Mouse (Mus musculus): ENCODE measurements around the gene Stk11. TPM values are rescaled to one million over a fixed set of nuclear protein-coding genes. Genes with fewer than 3 reads are reported as not detected.

Stk11 gene
- 13.1 and 20.8 TPM in 2 replicates for polyA plus RNA-seq (2021; fragmentation: Nextera tagmentation)
- long read RNA-seq, experiment 1, transcript Stk11-201 (10 exons, 2,566 nt), result major isoform, 47 of 63 reads
- long read RNA-seq, experiment 1, partial matches to known transcripts, result 3 of 63 reads
- long read RNA-seq, experiment 1, other reads (novel, unspliced or antisense), result 11 of 63 reads
- long read RNA-seq, experiment 2, transcript Stk11-201 (10 exons, 2,566 nt), result major isoform, 7 of 28 reads
- long read RNA-seq, experiment 2, partial matches to known transcripts, result 15 of 28 reads
- long read RNA-seq, experiment 2, other reads (novel, unspliced or antisense), result 4 of 28 reads

DNA sequence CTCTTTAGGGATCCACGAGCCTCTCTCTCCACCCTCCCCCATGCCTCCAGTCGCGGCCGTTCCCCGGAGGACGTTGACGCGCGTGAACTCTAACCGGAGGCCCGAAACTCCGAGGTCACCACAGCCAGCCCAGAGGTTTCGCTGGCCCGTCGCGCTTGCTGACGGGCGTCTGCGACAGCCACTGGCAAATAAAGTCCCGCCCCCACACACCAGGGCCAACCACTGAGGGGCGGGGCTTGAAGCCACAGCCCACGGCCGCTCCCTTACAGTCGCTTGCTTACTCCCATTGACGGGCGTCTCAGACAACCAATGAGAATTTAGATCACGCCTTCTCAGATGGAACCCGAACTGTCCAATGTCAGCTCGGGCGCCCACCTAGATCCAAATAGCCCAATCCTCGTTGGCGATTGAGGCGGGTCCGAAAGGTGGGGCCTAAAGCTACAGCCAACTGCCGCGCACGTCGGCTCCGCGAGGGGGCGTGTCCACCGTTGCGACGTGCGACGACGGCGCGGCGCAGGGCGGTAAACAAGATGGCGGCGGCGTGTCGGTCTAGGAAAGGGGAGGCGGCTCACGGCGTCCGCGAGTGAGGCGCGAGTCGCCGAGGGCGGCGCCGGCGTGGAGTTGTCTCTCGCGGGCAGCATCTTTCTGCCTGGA lies at the start of gene Stk11:
Gene Stk11, plus strand, starts transcription at position 514 of the 654 bp plus-strand sequence.

DNA sequence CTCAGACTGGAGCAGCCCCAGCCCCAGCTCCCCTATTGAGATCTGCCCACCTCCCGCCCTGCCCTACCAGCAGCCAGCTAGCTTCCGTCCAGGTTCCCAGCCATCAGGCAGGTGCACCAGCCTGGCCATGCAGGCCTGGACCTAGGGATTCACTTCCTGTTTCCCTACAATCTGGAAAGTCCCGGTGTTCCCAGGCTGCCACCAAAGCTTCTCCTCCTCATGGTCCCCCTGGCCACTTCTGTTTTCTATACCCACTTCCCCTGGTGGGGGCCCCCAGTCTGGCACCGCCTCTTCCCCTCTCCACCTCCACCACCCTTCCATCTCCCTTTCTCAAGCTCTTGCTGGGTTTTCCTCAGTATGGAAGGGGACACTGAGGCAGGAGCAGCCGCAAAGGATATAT lies 10.1 kb upstream of the Stk11 start, which contains the start of gene Sbno2:
Gene Sbno2, minus strand, starts transcription at position 112 of the 400 bp plus-strand sequence.

DNA sequence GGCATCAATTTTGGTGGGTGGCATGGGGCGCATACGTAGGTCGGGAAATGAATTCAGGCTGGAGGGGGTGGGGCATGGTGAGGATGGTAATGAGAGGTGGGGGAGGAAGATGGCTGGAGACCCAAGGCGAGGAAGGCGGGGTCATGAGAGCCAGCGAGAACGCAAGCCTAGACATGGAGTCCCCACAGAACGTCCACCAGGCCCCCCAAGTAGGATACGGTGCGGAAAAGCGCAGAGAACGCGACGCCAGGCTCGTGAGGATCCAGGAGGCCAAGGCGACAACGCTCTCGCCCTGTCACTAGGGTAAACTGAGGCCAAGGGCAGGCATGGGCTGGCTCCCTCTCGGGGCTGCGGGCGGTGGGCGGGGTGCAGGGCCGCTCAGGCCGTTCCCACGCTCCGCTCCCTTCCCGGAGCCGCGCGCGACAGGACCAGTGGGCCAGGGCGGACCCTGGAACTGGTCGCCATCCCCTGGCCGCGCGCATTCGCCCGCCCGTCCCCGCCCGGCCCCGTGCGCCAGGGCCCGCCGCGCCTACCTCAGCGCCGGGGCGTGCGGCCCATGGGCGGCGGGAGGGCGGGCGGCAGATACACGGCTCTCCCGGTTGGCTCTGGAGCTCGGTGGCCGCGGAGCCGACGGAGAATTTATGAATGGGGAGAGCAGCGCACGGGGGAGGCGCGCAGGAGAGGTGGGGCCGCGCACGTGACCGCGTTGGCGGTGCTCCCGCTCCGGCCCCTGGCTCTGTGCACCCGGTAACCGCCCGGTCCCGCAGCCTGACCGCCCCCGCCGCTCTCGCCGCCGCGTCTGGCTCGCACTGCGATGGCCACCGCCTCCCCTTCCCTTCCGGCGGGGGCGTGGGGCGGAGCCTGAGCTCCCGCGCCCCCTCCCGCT lies 23.2 kb downstream of the Stk11 start, which contains the start of gene Atp5d:
Gene Atp5d, plus strand, starts transcription at position 80 of the 886 bp plus-strand sequence.

DNA sequence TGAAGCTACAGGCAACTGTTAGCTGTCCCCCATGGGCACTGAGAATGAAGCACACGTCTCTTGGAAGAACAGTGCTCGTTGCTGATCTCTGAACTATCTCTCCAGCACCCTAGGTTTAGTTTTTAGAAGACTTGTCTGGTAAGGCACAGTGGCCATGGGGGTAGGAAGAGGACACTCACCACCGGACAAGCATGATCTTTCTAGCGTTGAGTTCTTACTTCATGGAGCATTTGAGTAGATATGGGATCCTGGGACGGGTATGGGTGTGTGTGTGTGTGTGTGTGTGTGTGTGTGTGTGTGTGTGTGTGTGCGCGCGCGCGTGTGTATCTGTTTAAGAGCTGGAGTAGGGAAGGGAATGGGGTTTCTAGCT lies 25.0 kb downstream of the Stk11 start, which contains the start of gene Cbarp:
Gene Cbarp, minus strand, starts transcription at position 170 of the 370 bp plus-strand sequence.

DNA sequence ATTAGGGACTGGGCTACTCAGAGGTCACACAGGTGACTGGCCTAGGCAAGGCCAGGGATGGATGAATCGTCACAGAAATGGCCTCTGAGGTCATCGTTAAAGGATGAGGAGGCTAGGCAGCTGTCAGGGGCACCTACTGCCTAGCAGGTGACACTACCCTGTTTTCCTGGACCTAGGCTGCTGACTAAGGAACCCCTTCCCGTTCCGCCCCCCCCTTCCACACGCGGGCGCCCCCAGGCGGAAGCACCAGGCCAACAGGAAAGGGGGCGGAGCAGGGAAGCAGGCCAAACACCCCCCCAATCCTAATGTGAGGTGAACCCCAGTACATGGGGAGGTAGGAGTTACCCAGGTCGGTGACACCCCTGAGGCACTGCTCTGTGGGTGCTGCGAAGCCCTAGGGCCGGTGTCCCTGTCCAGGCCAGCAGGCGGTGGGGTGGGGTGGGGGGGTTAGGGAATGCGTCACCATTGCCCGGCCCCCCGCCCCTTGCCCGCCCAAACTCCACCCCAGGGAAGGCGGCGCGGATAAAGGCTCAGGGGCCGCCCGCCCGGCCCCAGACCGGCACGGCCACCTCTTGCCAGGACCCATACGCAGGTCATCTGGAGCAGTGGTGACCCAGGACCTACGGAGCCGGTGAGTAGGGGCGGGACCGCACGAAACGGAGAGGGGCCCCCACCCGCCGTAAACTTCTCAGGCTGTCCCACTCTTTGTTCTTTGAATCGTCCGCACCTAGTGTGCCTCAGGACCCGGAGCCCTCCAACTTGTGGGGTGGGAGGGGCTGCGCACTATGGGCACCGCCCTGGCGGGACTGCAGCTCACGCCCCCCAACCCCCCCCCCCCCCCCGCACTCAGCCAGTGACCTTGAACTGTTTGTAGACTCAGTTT lies 32.4 kb downstream of the Stk11 start, which contains the start of gene Midn:
Gene Midn, plus strand, starts transcription at position 554 of the 883 bp plus-strand sequence.

DNA sequence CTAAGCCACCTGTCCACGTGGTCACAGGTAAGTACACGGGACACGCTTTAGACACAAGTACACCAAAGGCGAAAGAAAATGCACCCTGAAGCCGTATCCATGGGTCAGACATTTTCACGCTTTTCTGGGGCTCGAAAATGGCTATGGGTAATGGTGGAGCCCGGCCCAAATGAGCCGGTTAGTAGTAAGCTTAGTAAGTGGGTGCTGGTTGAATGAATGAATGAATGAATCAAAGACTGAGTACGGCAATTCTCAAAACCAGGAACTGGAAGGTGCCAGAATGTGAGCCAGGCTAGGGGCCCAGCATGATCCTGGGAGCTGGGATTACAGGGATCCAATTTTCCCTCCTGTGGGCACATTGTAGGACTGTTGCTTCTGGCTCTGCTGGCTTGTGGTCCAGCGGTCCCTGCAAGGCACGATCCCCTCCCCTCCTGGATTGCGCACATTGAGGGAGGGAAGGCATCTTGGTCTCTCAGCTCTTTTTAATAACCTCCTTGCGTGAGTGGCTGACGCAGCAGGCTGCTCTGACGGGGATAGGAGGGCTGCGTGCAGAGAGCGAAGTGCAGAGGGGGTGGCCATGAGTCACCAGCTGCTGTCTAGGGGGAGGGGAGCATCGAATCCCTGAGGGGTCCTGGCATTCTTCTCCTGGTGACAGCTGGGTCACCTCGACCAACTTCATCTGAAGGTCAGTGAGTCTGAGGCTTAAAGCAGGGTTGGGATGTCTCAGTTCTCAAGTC lies 50.0 kb downstream of the Stk11 start, which contains the start of gene Cirbp:
Gene Cirbp, plus strand, starts transcription at position 594 of the 737 bp plus-strand sequence.

DNA sequence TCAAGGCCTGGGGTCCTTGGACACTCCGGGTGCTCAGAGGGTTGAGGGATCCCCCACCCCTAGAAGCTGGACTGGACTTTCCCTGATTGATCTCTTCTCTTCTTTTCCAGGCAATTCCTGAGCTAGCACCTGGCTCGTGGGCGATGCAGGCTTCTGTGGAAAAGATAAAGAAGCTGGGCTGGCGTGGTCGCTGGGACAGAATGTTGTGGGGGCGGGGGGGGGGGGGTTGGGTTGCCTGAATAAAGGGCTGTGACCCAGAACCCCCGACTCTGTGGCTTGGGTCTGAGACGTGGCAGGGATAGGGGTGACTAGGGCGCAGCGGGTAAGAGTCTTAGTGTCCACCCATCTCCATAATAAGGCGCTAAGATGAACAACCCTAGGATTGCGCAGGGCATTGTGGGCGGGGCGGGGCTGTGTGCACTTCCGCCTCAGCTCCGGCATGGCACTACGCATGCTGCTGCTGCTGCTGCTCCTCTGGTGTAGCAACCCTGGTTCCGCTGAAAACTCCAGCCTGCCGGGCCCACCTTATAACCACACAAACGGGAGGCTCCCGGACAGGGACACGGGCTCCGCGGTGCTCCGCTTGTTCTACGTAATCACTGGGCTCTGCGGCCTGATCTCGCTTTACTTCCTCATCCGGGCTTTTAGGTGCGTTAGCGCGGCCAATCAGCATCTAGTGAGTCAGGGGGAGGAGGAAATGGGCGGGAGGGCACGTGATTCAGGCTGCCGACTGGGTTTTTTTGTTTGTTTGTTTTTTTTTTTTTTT lies 57.1 kb downstream of the Stk11 start, which contains the start of gene 1600002K03Rik:
Gene 1600002K03Rik, plus strand, starts transcription at position 418 of the 766 bp plus-strand sequence.

DNA sequence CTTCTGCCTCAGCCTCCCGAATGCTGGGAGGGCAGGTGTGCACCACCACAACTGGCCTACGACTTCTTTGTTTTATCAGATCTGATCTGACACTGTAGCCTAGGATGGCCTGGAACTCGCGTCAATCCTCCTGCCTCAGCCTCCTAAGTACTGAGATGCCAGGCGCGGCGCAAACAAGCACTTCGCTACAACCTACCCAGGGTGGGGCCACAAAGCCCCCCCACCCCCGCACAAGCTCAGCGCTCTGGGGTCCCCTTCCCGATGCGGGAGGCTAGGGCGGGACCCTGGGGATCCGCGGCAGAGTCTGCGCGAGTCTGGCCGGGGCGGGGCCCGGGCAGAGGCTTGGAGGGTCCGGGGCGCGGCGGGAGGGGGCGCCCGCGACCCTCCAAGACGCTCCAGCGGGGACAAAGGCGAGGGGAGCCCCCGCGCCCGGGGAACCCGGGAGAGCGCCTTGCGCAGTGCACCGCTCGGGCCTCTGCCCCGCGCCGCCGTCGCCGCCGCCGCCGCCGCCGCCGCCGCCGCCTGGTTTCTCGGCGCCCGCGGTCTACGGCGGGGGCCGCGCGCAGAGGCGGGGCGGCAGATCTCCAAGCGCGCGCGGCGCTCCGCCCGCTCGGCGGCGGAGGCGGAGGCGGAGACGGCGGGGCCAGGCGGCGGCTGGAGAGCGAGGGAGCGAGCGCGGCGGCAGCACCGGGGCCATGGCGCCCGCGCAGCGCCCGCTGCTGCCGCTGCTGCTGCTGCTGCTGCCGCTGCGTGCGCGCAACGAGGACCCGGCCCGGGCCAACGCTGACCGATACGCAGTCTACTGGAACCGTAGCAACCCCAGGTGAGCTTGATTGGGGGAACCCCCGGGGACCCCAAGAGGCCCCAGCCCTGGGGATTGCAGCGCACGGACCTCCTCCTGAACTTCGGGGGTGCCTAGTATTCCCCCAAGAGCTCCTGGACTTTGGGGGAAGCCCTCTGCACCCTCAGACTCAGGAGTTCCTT lies 63.8 kb downstream of the Stk11 start, which contains the start of gene Efna2:
Gene Efna2, plus strand, starts transcription at position 415 of the 984 bp plus-strand sequence.

Other genes starting within 250 kb of the Stk11 start
- 5.8 and 7.2 TPM in 2 replicates for gene Prtn3, start 241.3 kb upstream of the Stk11 start, polyA plus RNA-seq (2021; fragmentation: Nextera tagmentation)
- 33.9 and 47.5 TPM in 2 replicates for gene Plppr3, start 241.2 kb upstream of the Stk11 start, polyA plus RNA-seq (2021; fragmentation: Nextera tagmentation)
- gene Elane, start 229.6 kb upstream of the Stk11 start, polyA plus RNA-seq (2021; fragmentation: Nextera tagmentation), result not detected in 2 replicates
- not detected in 2 replicates for gene Cfd, start 224.9 kb upstream of the Stk11 start, polyA plus RNA-seq (2021; fragmentation: Nextera tagmentation)
- 30.8 and 51.7 TPM in 2 replicates for gene Med16, start 206.9 kb upstream of the Stk11 start, polyA plus RNA-seq (2021; fragmentation: Nextera tagmentation)
- gene Gm26602, start 204.9 kb upstream of the Stk11 start, polyA plus RNA-seq (2021; fragmentation: Nextera tagmentation), result not detected in 2 replicates
- gene Kiss1r, start 198.8 kb upstream of the Stk11 start, polyA plus RNA-seq (2021; fragmentation: Nextera tagmentation), result 4.6 and 5.7 TPM in 2 replicates
- 220 and 307 TPM in 2 replicates for gene R3hdm4, start 194.6 kb upstream of the Stk11 start, polyA plus RNA-seq (2021; fragmentation: Nextera tagmentation)
- 1.3 and 1.9 TPM in 2 replicates for gene Arid3a, start 188.8 kb upstream of the Stk11 start, polyA plus RNA-seq (2021; fragmentation: Nextera tagmentation)
- gene Wdr18, start 155.7 kb upstream of the Stk11 start, polyA plus RNA-seq (2021; fragmentation: Nextera tagmentation), result 71.4 and 97.3 TPM in 2 replicates
- gene Grin3b, start 145.1 kb upstream of the Stk11 start, polyA plus RNA-seq (2021; fragmentation: Nextera tagmentation), result 0.11 and 0.25 TPM in 2 replicates
- 15.5 and 16.3 TPM in 2 replicates for gene Tmem259, start 131.5 kb upstream of the Stk11 start, polyA plus RNA-seq (2021; fragmentation: Nextera tagmentation)
- gene Cnn2, start 127.2 kb upstream of the Stk11 start, polyA plus RNA-seq (2021; fragmentation: Nextera tagmentation), result 9.0 and 11.4 TPM in 2 replicates
- gene Abca7, start 119.3 kb upstream of the Stk11 start, polyA plus RNA-seq (2021; fragmentation: Nextera tagmentation), result 1.4 and 1.5 TPM in 2 replicates
- 1.1 and 1.3 TPM in 2 replicates for gene Arhgap45, start 99.2 kb upstream of the Stk11 start, polyA plus RNA-seq (2021; fragmentation: Nextera tagmentation)
- gene Polr2e, start 76.0 kb upstream of the Stk11 start, polyA plus RNA-seq (2021; fragmentation: Nextera tagmentation), result 196 and 262 TPM in 2 replicates
- 1,067 and 1,120 TPM in 2 replicates for gene Gpx4, start 68.6 kb upstream of the Stk11 start, polyA plus RNA-seq (2021; fragmentation: Nextera tagmentation)
- gene Sbno2, start 10.2 kb upstream of the Stk11 start, polyA plus RNA-seq (2021; fragmentation: Nextera tagmentation), result 2.7 and 3.4 TPM in 2 replicates
- gene Atp5d, start 22.8 kb downstream of the Stk11 start, polyA plus RNA-seq (2021; fragmentation: Nextera tagmentation), result 898 and 915 TPM in 2 replicates
- 43.4 and 61.5 TPM in 2 replicates for gene Cbarp, start 25.0 kb downstream of the Stk11 start, polyA plus RNA-seq (2021; fragmentation: Nextera tagmentation)
- 4.7 and 33.2 TPM in 2 replicates for gene Midn, start 32.5 kb downstream of the Stk11 start, polyA plus RNA-seq (2021; fragmentation: Nextera tagmentation)
- 150 and 175 TPM in 2 replicates for gene Cirbp, start 50.2 kb downstream of the Stk11 start, polyA plus RNA-seq (2021; fragmentation: Nextera tagmentation)
- 10.2 and 10.3 TPM in 2 replicates for gene 1600002K03Rik, start 57.1 kb downstream of the Stk11 start, polyA plus RNA-seq (2021; fragmentation: Nextera tagmentation)
- gene Efna2, start 63.7 kb downstream of the Stk11 start, polyA plus RNA-seq (2021; fragmentation: Nextera tagmentation), result 4.3 and 7.8 TPM in 2 replicates
- gene Mum1, start 110.6 kb downstream of the Stk11 start, polyA plus RNA-seq (2021; fragmentation: Nextera tagmentation), result 21.6 and 22.7 TPM in 2 replicates
- gene Ndufs7, start 133.3 kb downstream of the Stk11 start, polyA plus RNA-seq (2021; fragmentation: Nextera tagmentation), result 803 and 960 TPM in 2 replicates
- gene Gamt, start 145.2 kb downstream of the Stk11 start, polyA plus RNA-seq (2021; fragmentation: Nextera tagmentation), result 42.8 and 50.7 TPM in 2 replicates
- 3.4 and 7.6 TPM in 2 replicates for gene Dazap1, start 145.7 kb downstream of the Stk11 start, polyA plus RNA-seq (2021; fragmentation: Nextera tagmentation)
- 2,777 and 3,387 TPM in 2 replicates for gene Rps15, start 176.7 kb downstream of the Stk11 start, polyA plus RNA-seq (2021; fragmentation: Nextera tagmentation)
- gene Apc2, start 180.2 kb downstream of the Stk11 start, polyA plus RNA-seq (2021; fragmentation: Nextera tagmentation), result 14.9 and 23.3 TPM in 2 replicates
- gene 2310011J03Rik, start 204.7 kb downstream of the Stk11 start, polyA plus RNA-seq (2021; fragmentation: Nextera tagmentation), result 45.3 and 52.5 TPM in 2 replicates
- 3.7 and 4.3 TPM in 2 replicates for gene Pcsk4, start 213.7 kb downstream of the Stk11 start, polyA plus RNA-seq (2021; fragmentation: Nextera tagmentation)
- 8.9 and 10.0 TPM in 2 replicates for gene Reep6, start 214.2 kb downstream of the Stk11 start, polyA plus RNA-seq (2021; fragmentation: Nextera tagmentation)
- gene Adamtsl5, start 232.6 kb downstream of the Stk11 start, polyA plus RNA-seq (2021; fragmentation: Nextera tagmentation), result 4.1 and 6.3 TPM in 2 replicates
- 17.5 and 30.6 TPM in 2 replicates for gene Plk5, start 240.7 kb downstream of the Stk11 start, polyA plus RNA-seq (2021; fragmentation: Nextera tagmentation)

Data from left cerebral cortex, adult 6 months (tissue).